ENCODE assay signal across 9 mouse cellular contexts in genomic region chr4:117039925-117040687, GRCm38 (mm10). TPM values are rescaled to one million over a fixed set of nuclear protein-coding genes. Genes with fewer than 3 reads are reported as not detected.
A peak's percentile ranks its signal among the peaks of the same experiment; 100 is the strongest.
DNase-seq lines count a peak whose midpoint lies in the region; ATAC-seq and TF ChIP-seq lines count a peak whose summit lies in the region.
"Had no signal": no experiment of that assay in that cellular context is flagged by ENCODE, and none has a peak within 500 bp of the region (broad histone marks: within the 10 kb centered on the region; RNA-seq: fewer than 3 reads in every experiment).

No protein-coding gene starts in this region.

- no peak overlapping the region for H3K4me3 ChIP-seq in liver, adult 2 months (ENCODE audit: insufficient read depth, low read depth, low read length)
- H3K4me3 ChIP-seq in embryonic fibroblast, embryonic 13.5 days (ENCODE audit: insufficient read depth, low read length) = no peak overlapping the region
- H3K4me3 ChIP-seq in lung, postnatal 0 days (ENCODE audit: low read depth, low read length) = no peak overlapping the region

- no peak for TF ChIP-seq POLR2A in liver, adult 2 months (IDR thresholded peaks at IDR 0.05; ENCODE audit: extremely low read depth, insufficient read depth, low read length)
- TF ChIP-seq POLR2A in embryonic fibroblast, embryonic 13.5 days (IDR thresholded peaks at IDR 0.05; ENCODE audit: low read depth, low read length) = no peak

- H3K9ac ChIP-seq in liver, adult 2 months (ENCODE audit: low read depth, low read length) = no peak overlapping the region
- no peak overlapping the region for H3K9ac ChIP-seq in lung, postnatal 0 days (replicated peaks; ENCODE audit: low read depth)

- TF ChIP-seq CTCF in liver, adult 2 months (IDR thresholded peaks at IDR 0.05; ENCODE audit: low read depth, low read length) = no peak
- no peak for TF ChIP-seq CTCF in embryonic fibroblast, embryonic 13.5 days (IDR thresholded peaks at IDR 0.05; ENCODE audit: borderline replicate concordance, insufficient read depth, low read length)
- no peak for TF ChIP-seq CTCF in lung, postnatal 0 days (IDR thresholded peaks at IDR 0.05)

- no peak overlapping the region for H3K4me2 ChIP-seq in lung, postnatal 0 days (replicated peaks; ENCODE audit: low read depth, low read length)

- peaks cover 3% of the 10 kb centered on the region; the same call in 1 of the 2 replicates for H3K79me2 ChIP-seq in liver, adult 2 months (ENCODE audit: control insufficient read depth, insufficient read depth, low read length)

- TF ChIP-seq EP300 in lung, postnatal 0 days (IDR thresholded peaks at IDR 0.05) = no peak

- no peak for ATAC-seq in lung, postnatal 0 days

- H3K9me3 ChIP-seq in lung, postnatal 0 days (ENCODE audit: low read length) = no peaks in the 10 kb centered on the region

- DNase-seq in liver, adult 2 months (ENCODE audit: extremely low read depth, low read depth, low spot score) = peak; percentile 23
- DNase-seq in liver = no peak
- DNase-seq in heart, postnatal 25 days (ENCODE audit: low spot score) = peak; percentile 45
- peak; percentile 55 to 64 for DNase-seq in kidney, postnatal 36 days
- peak; percentile 51 for DNase-seq in lung, postnatal 0 days (ENCODE audit: low spot score)
- DNase-seq in right cerebral cortex, postnatal 14 days = peak; percentile 53
- DNase-seq in testis, postnatal 14 days (ENCODE audit: low spot score) = no peak

- no peak overlapping the region; the same call in 1 of the 2 replicates for H3K27ac ChIP-seq in liver, adult 2 months (replicated peaks; ENCODE audit: insufficient read depth, low read depth, low read length)
- H3K27ac ChIP-seq in embryonic fibroblast, embryonic 13.5 days (ENCODE audit: insufficient read depth, low read length) = 0 out of 2 replicates have a peak overlapping the region, but pooled peaks have one; percentile 13
- H3K27ac ChIP-seq in lung, postnatal 0 days (ENCODE audit: low read length) = peak overlapping the region; percentile 66

- intact Hi-C loops in heart, postnatal 25 days (cut with DNase I) = loop anchor here (5.0 kb wide), 1 partner anchor 42 kb away; no protein-coding TSS in a partner anchor

- 67% methylated on average over 9 of the region's 9 CpGs for WGBS in liver, adult 2 months
- WGBS in lung, postnatal 0 days = 31% methylated on average over 9 of the region's 9 CpGs

- peaks cover 8% of the 10 kb centered on the region for H3K4me1 ChIP-seq in liver, adult 2 months (ENCODE audit: control insufficient read depth, insufficient read depth, low read length)
- H3K4me1 ChIP-seq in embryonic fibroblast, embryonic 13.5 days (ENCODE audit: control insufficient read depth, insufficient read depth, low read length) = peaks cover 4% of the 10 kb centered on the region; the same call in 1 of the 2 replicates
- peaks cover 16% of the 10 kb centered on the region for H3K4me1 ChIP-seq in lung, postnatal 0 days (ENCODE audit: insufficient read depth, low read depth, low read length)

- H3K27me3 ChIP-seq in liver, adult 2 months (ENCODE audit: control insufficient read depth, insufficient read depth, low read length) = no peaks in the 10 kb centered on the region
- H3K27me3 ChIP-seq in lung, postnatal 0 days (replicated peaks; ENCODE audit: insufficient read depth, low read length) = no peaks in the 10 kb centered on the region
- H3K27me3 ChIP-seq: CH12.LX had no signal

- H3K36me3 ChIP-seq in liver, adult 2 months (ENCODE audit: control insufficient read depth, insufficient read depth, low read length) = peaks cover 5% of the 10 kb centered on the region; the same call in 1 of the 2 replicates
- H3K36me3 ChIP-seq in lung, postnatal 0 days (ENCODE audit: insufficient read depth, low read length) = no peaks in the 10 kb centered on the region; the same call in 1 of the 2 replicates

RNA-seq across cellular contexts. Expression of gene Eif2b3, which starts 20.9 kb away (rescaled TPM):
- 8.0 and 9.5 TPM in 2 replicates for total RNA-seq in liver, adult 2 months (2014; rRNA removed)
- polyA plus RNA-seq in liver, adult 2 months (2012; rRNA removed) = 3.9 and 4.5 TPM in 2 replicates
- 34.1 and 37.9 TPM in 2 replicates for polyA plus RNA-seq in embryonic fibroblast, embryonic 13.5 days (2011; ENCODE audit: insufficient read length, low read depth, missing spikeins)
- total RNA-seq in heart, postnatal 25 days (2021) = 10 to 100 TPM; 13.5 to 13.8 TPM
- polyA plus RNA-seq in lung, postnatal 0 days (2015; fragmentation: Nextera tagmentation; extraction: Ambion mirVana) = 21.9 and 24.7 TPM in 2 replicates

RNA-seq across cellular contexts. Expression of gene Hectd3, which starts 45.0 kb away (rescaled TPM):
- 22.6 and 23.7 TPM in 2 replicates for total RNA-seq in liver, adult 2 months (2014; rRNA removed)
- 57.6 and 83.2 TPM in 2 replicates for polyA plus RNA-seq in liver, adult 2 months (2012; rRNA removed)
- 10.1 and 10.2 TPM in 2 replicates for polyA plus RNA-seq in embryonic fibroblast, embryonic 13.5 days (2011; ENCODE audit: insufficient read length, low read depth, missing spikeins)
- total RNA-seq in heart, postnatal 25 days (2021) = 10 to 100 TPM; 14.8 to 15.3 TPM
- 9.6 and 10.2 TPM in 2 replicates for polyA plus RNA-seq in lung, postnatal 0 days (2015; fragmentation: Nextera tagmentation; extraction: Ambion mirVana)

RNA-seq across cellular contexts. Expression of gene Urod, which starts 45.9 kb away (rescaled TPM):
- total RNA-seq in liver, adult 2 months (2014; rRNA removed) = 87.9 and 97.6 TPM in 2 replicates
- polyA plus RNA-seq in liver, adult 2 months (2012; rRNA removed) = 89.0 and 104 TPM in 2 replicates
- 54.1 and 54.6 TPM in 2 replicates for polyA plus RNA-seq in embryonic fibroblast, embryonic 13.5 days (2011; ENCODE audit: insufficient read length, low read depth, missing spikeins)
- total RNA-seq in heart, postnatal 25 days (2021) = 10 to 100 TPM; 85.0 to 91.1 TPM
- 76.6 and 82.0 TPM in 2 replicates for polyA plus RNA-seq in lung, postnatal 0 days (2015; fragmentation: Nextera tagmentation; extraction: Ambion mirVana)

RNA-seq across cellular contexts. Expression of gene Ptch2, which starts 55.8 kb away (rescaled TPM):
- total RNA-seq in liver, adult 2 months (2014; rRNA removed) = 0.18 and 0.34 TPM in 2 replicates
- 1.0 and 1.4 TPM in 2 replicates for polyA plus RNA-seq in liver, adult 2 months (2012; rRNA removed)
- polyA plus RNA-seq in embryonic fibroblast, embryonic 13.5 days (2011; ENCODE audit: insufficient read length, low read depth, missing spikeins) = not detected in 2 replicates
- total RNA-seq in heart, postnatal 25 days (2021) = 1 to 10 TPM; 1.1 to 1.5 TPM
- polyA plus RNA-seq in lung, postnatal 0 days (2015; fragmentation: Nextera tagmentation; extraction: Ambion mirVana) = 3.6 and 4.0 TPM in 2 replicates

Comparison
In these comparisons a context has a peak if more than half of its experiments do, and no peak if none do; other contexts are left out.
1. DNase-seq: peak in liver, adult 2 months (single experiment), heart, postnatal 25 days (single experiment), kidney, postnatal 36 days (2 of 2), lung, postnatal 0 days (single experiment) and right cerebral cortex, postnatal 14 days (single experiment); none in liver (single experiment) and testis, postnatal 14 days (single experiment).